14 mouse cellular contexts compared by ENCODE assay signal in the genomic region with DNA sequence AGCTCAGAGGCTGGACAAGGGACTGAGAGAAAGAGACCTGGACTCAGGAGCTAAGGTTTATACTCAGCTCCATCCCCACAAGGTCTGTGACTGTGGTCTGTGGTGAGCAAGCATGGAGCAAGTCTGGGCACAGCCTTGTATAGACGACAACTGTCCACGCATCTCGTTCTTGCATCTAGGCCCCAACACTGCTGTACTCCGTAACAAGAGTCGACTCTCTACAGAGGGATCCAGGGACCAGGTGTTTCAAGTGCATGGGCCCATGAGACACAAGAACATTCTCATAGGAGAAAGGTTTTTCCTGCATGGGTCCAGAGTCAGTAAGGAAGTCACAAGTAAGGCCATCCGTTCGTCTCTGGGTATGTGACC.
"Had no signal": no experiment of that assay in that cellular context is flagged by ENCODE, and none has a peak within 500 bp of the region (broad histone marks: within the 10 kb centered on the region; RNA-seq: fewer than 3 reads in every experiment).

No protein-coding gene starts in this region.

- H3K9me3 ChIP-seq: limb, embryonic 12.5 days; midbrain, embryonic 10.5 days; neural tube, embryonic 12.5 days had no signal

- ATAC-seq: lung, postnatal 0 days had no signal

- H3K4me3 ChIP-seq: layer of hippocampus, adult 2 months; limb, embryonic 12.5 days; midbrain, embryonic 10.5 days; neural tube, embryonic 12.5 days had no signal

- H3K4me2 ChIP-seq: limb, embryonic 12.5 days; neural tube, embryonic 12.5 days had no signal

- H3K27ac ChIP-seq: layer of hippocampus, adult 2 months; limb, embryonic 12.5 days; liver, embryonic 14.5 days; midbrain, embryonic 10.5 days; neural tube, embryonic 12.5 days had no signal

- H3K36me3 ChIP-seq: limb, embryonic 12.5 days; midbrain, embryonic 10.5 days; neural tube, embryonic 12.5 days had no signal

- DNase-seq: kidney, adult 9 months; kidney, postnatal 10 days; kidney, postnatal 4 days; liver; lung, adult 2 months; lung, postnatal 36 days; midbrain, embryonic 14.5 days; thymus, postnatal 4 days had no signal

- H3K9ac ChIP-seq: limb, embryonic 12.5 days; liver, embryonic 14.5 days; neural tube, embryonic 12.5 days had no signal

- H3K27me3 ChIP-seq: limb, embryonic 12.5 days; neural tube, embryonic 12.5 days had no signal
